Mouse (Mus musculus): ENCODE results near the gene Ppm1m.

DNA sequence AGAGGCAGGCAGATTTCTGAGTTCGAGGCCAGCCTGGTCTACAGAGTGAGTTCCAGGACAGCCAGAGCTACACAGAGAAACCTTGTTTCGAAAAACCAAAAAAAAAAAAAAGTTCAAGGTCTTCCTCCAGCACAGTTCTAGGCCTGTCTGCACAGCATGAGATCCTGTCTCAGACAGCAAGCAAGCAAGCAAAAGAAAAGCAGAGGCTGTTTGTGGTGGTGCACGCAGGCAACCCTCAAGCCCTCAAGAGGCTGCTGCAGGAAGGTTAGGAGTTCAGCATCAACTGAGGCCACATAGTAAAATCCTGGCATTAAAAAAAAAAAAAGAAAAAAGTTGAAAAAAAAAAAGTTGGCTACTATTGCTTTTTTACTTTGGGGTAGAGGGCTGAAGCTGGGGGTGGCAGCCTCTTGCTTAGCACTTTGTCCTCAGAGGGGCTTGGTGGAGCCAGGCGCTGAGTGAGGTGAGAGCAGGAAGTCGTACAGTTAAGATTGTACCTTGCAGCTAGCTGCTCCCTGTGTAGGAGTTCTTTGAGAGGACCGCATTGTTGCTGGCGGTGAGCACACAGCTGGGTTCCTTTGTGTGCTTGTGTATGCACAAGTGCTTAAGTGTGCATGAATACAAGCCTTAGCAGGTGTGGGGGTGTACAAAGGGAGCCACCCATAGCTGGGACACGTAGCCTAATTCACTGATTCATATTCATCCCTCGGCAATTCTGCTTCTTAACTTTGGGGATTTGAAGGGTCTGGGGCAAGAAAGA is 11.5 kb upstream of the Ppm1m start:
- TF ChIP-seq CTCF (IDR thresholded peaks at IDR 0.05; ENCODE audit: control insufficient read depth, insufficient read depth, insufficient read length): no peak
- TF ChIP-seq MAX (IDR thresholded peaks at IDR 0.05): no peak
- no peak for TF ChIP-seq MYOG (IDR thresholded peaks at IDR 0.05; ENCODE audit: control insufficient read depth, extremely low read depth, insufficient read length)
- no peak for TF ChIP-seq USF1 (IDR thresholded peaks at IDR 0.05; ENCODE audit: low read depth)
- no peak for TF ChIP-seq FOSL1 (IDR thresholded peaks at IDR 0.05; ENCODE audit: insufficient read depth, low read length, poor library complexity, severe bottlenecking)

Measured in C2C12 (cell line).